8 mouse cellular contexts compared by ENCODE assay signal in the genomic region with DNA sequence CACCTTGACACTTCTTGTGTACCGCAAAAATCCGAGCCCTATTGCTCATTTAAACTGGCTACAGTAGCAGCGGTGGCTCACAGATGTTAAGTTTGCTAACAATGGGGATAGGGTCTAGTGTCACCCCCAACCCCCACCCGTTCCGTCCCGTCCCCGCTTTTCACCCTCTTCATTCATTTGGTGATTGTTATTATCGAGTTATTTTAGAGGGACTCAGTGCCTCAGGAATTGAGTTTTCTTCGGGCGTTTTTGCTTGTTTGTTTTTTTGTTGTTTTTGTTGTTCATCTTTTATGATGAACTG. TPM values are rescaled to one million over a fixed set of nuclear protein-coding genes. Genes with fewer than 3 reads are reported as not detected.
DNase-seq lines count a peak whose midpoint lies in the region; ATAC-seq and TF ChIP-seq lines count a peak whose summit lies in the region.

No protein-coding gene starts in this region.

- H3K27ac ChIP-seq in kidney, embryonic 15.5 days: peak overlapping the region; percentile 97
- H3K27ac ChIP-seq in heart, postnatal 0 days (ENCODE audit: low read depth): peak overlapping the region; percentile 86
- H3K27ac ChIP-seq in midbrain, embryonic 11.5 days (ENCODE audit: low read depth, low read length): peak overlapping the region; percentile 97

- WGBS in kidney, embryonic 15.5 days: under 1% methylated on average over 10 of the region's 10 CpGs
- WGBS in heart, postnatal 0 days: 1% methylated on average over 10 of the region's 10 CpGs
- 1% methylated on average over 10 of the region's 10 CpGs for WGBS in midbrain, embryonic 11.5 days

- H3K4me2 ChIP-seq in kidney, embryonic 15.5 days: peak overlapping the region; percentile 65
- H3K4me2 ChIP-seq in heart, postnatal 0 days (ENCODE audit: low read depth, low read length): peak overlapping the region; percentile 86
- peak overlapping the region; percentile 52 for H3K4me2 ChIP-seq in midbrain, embryonic 11.5 days

- peak overlapping the region; percentile 93 for H3K4me3 ChIP-seq in kidney, embryonic 15.5 days (replicated peaks)
- peak overlapping the region; percentile 76 for H3K4me3 ChIP-seq in heart, postnatal 0 days (ENCODE audit: low read depth, low read length)
- H3K4me3 ChIP-seq in midbrain, embryonic 11.5 days (ENCODE audit: low read depth, low read length): peak overlapping the region; percentile 71

- peaks cover 20% of the 10 kb centered on the region for H3K36me3 ChIP-seq in kidney, embryonic 15.5 days
- H3K36me3 ChIP-seq in heart, postnatal 0 days (replicated peaks; ENCODE audit: control insufficient read depth, insufficient read depth, low read length): peaks cover 18% of the 10 kb centered on the region
- peaks cover 4% of the 10 kb centered on the region for H3K36me3 ChIP-seq in midbrain, embryonic 11.5 days (ENCODE audit: control insufficient read depth, insufficient read depth, low read length)

- ATAC-seq in kidney, embryonic 15.5 days (replicated peaks; ENCODE audit: low FRiP score): peak; percentile 22; the same call in 1 of the 2 replicates
- ATAC-seq in heart, postnatal 0 days (ENCODE audit: insufficient read depth, low read depth): no peak
- ATAC-seq in midbrain, embryonic 11.5 days (ENCODE audit: low FRiP score): peak; percentile 53
- no peak for ATAC-seq in cerebellum, adult (ENCODE audit: insufficient number of reproducible peaks, low FRiP score, low TSS enrichment)

- no peak for TF ChIP-seq EP300 in heart, postnatal 0 days (IDR thresholded peaks at IDR 0.05; ENCODE audit: low read depth)

- H3K27me3 ChIP-seq in kidney, embryonic 15.5 days: no peaks in the 10 kb centered on the region
- H3K27me3 ChIP-seq in heart, postnatal 0 days (ENCODE audit: control insufficient read depth, insufficient read depth, low read length): no peaks in the 10 kb centered on the region
- no peaks in the 10 kb centered on the region for H3K27me3 ChIP-seq in midbrain, embryonic 11.5 days (ENCODE audit: control insufficient read depth, insufficient read depth, low read length)

- H3K9ac ChIP-seq in kidney, embryonic 15.5 days: peak overlapping the region; percentile 92
- H3K9ac ChIP-seq in heart, postnatal 0 days (replicated peaks; ENCODE audit: low read depth, low read length): peak overlapping the region; percentile 79
- H3K9ac ChIP-seq in midbrain, embryonic 11.5 days (ENCODE audit: low read length): peak overlapping the region; percentile 90

- DNase-seq in kidney, postnatal 25 days: no peak
- peak; percentile 3 for DNase-seq in Muller cell, postnatal 12 days (ENCODE audit: inconsistent ontology term)
- DNase-seq in heart, postnatal 0 days (ENCODE audit: low spot score): no peak
- DNase-seq in midbrain, embryonic 11.5 days (ENCODE audit: low spot score, missing footprints): no peak
- no peak for DNase-seq in adipocyte (ENCODE audit: low spot score)
- DNase-seq in left cerebral cortex, adult 9 months (ENCODE audit: low spot score in 2 of 2): no peak

- H3K4me1 ChIP-seq in kidney, embryonic 15.5 days: peaks cover 14% of the 10 kb centered on the region
- H3K4me1 ChIP-seq in heart, postnatal 0 days (ENCODE audit: control insufficient read depth, insufficient read depth): peaks cover 16% of the 10 kb centered on the region
- peaks cover 11% of the 10 kb centered on the region; the same call in 1 of the 2 replicates for H3K4me1 ChIP-seq in midbrain, embryonic 11.5 days (ENCODE audit: control insufficient read depth, insufficient read depth, low read length)

- no peaks in the 10 kb centered on the region for H3K9me3 ChIP-seq in kidney, embryonic 15.5 days (replicated peaks)
- H3K9me3 ChIP-seq in heart, postnatal 0 days (replicated peaks; ENCODE audit: control insufficient read depth, low read length): no peaks in the 10 kb centered on the region
- no peaks in the 10 kb centered on the region for H3K9me3 ChIP-seq in midbrain, embryonic 11.5 days (ENCODE audit: control insufficient read depth, low read length)

- no peak for TF ChIP-seq CTCF in heart, postnatal 0 days (IDR thresholded peaks at IDR 0.05; ENCODE audit: low read depth)

RNA-seq across cellular contexts. Expression of gene G2e3, which starts 0.8 kb away (rescaled TPM):
- 32.8 and 33.7 TPM in 2 replicates for polyA plus RNA-seq in kidney, embryonic 15.5 days (2015; fragmentation: Nextera tagmentation; extraction: Ambion mirVana)
- 14.7 and 22.5 TPM in 2 replicates for total RNA-seq in heart, postnatal 0 days (2014; rRNA removed; ENCODE audit: low replicate concordance)
- polyA plus RNA-seq in heart, postnatal 0 days (2015; fragmentation: Nextera tagmentation; extraction: Ambion mirVana): 6.2 and 6.8 TPM in 2 replicates
- 48.5 and 49.3 TPM in 2 replicates for polyA plus RNA-seq in midbrain, embryonic 11.5 days (2014; fragmentation: Nextera tagmentation; extraction: Ambion mirVana)

RNA-seq across cellular contexts. Expression of gene Scfd1, which starts 28.7 kb away (rescaled TPM):
- 83.0 and 85.4 TPM in 2 replicates for polyA plus RNA-seq in kidney, embryonic 15.5 days (2015; fragmentation: Nextera tagmentation; extraction: Ambion mirVana)
- total RNA-seq in heart, postnatal 0 days (2014; rRNA removed; ENCODE audit: low replicate concordance): 23.4 and 33.9 TPM in 2 replicates
- 54.1 and 54.2 TPM in 2 replicates for polyA plus RNA-seq in heart, postnatal 0 days (2015; fragmentation: Nextera tagmentation; extraction: Ambion mirVana)
- 77.9 and 89.6 TPM in 2 replicates for polyA plus RNA-seq in midbrain, embryonic 11.5 days (2014; fragmentation: Nextera tagmentation; extraction: Ambion mirVana)

Comparison
In these comparisons a context has a peak if more than half of its experiments do, and no peak if none do; other contexts are left out.
1. ATAC-seq: peak in kidney, embryonic 15.5 days (single experiment) and midbrain, embryonic 11.5 days (single experiment); none in heart, postnatal 0 days (single experiment) and cerebellum, adult (single experiment).
2. Peak in every context shown above with its lines, with median percentiles within 50 percentile points of each other: H3K27ac ChIP-seq, H3K4me2 ChIP-seq, H3K4me3 ChIP-seq and H3K9ac ChIP-seq.